Mouse (Mus musculus): ENCODE data around the gene Higd1c. TPM values are rescaled to one million over a fixed set of nuclear protein-coding genes. Genes with fewer than 3 reads are reported as not detected.

Higd1c gene
- not detected in 2 replicates for polyA plus RNA-seq (2012; rRNA removed)

DNA sequence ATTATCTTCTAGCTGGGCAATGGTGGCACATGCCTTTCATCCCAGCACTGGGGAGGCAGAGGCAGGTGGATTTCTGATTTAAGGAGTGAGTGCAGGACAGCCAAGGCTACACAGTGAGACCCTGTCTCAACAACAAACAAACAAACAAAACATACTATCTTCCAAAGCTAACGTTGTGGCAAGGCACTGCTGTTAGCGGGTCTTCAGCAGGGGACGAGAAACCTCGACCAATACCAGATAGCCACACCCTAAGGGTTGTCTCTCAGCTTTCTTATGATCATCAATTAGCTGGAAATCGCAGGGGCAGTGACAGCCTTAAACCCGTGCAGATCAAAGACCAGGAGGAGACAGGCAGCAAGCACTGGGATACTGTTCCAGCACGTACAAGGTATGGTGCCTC lies at the start of gene Higd1c:
TSS of gene Higd1c (plus strand) at position 301 of the 400 bp plus-strand sequence.

DNA sequence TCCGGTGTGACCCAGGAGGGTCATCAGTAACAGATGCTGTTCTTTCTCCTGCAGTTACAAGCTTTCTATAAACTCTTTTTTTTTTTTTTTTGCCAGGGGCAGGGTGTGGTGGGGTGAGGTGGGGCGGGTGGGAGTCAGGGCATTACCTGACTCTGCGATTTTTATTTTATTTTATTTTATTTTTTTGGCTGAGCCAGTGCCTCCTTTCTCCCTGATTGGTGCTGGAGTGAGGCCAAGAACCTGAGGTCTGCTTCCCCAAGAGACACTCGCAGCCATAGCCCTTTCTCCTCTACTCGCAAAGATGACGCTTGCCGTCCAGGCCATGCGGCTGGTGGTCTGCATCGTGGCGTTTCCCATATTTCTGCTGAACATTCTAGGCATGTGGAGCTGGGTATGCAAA lies 29.7 kb upstream of the Higd1c start, which contains the start of gene Mettl7a3:
TSS of gene Mettl7a3 (plus strand) at position 301 of the 400 bp plus-strand sequence.

DNA sequence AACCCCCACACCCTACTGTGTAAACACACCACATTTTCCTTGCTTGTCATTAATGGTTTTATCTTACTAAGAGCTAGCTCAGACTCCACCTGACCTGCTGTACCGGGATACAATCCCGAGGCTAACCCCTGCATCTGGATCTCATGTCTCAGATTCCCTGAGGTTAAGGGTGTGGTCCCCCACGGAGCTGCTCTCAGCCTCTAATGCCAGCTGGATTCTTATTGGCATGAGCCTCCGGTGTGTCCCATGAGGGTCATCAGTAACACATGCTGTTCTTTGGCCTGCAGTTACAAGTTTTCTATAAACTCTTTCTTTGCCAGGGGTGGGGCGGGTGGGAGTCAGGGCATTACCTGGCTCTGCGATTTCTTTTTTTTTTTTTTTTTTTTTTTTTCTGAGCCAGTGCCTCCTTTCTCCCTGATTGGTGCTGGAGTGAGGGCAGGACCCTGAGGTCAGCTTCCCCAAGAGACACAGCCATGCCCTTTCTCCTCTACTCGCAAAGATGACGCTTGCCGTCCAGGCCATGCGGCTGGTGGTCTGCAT lies 11.6 kb upstream of the Higd1c start, which contains the start of the genes Methig1 and Mettl7a2:
TSS of gene Methig1 (plus strand) at position 439 of the 540 bp plus-strand sequence.
TSS of gene Mettl7a2 (plus strand) at position 490 of the 540 bp plus-strand sequence.

DNA sequence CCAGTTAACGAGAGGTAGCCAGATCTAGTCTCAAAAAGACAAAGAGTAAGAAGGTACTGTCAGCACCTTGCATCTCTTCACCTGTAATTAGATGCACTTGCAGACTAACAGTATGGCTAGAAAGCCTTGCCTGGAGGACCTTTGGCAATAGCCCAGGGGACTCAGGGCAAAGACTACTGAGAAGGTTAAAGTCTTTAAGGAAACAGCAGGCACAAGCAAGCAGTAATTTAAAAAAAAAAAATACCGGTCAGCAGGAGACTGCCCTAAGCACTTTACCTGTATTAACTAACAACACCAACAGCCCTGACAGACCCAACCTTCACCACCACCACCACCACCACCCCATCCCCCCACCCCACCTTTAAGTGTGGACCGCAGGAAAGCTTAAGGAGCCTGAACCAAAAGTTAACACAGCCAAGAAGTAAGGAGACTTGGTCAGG lies 57.4 kb downstream of the Higd1c start, which contains the start of gene Gm5475:
TSS of gene Gm5475 (plus strand) at position 390 of the 440 bp plus-strand sequence.

DNA sequence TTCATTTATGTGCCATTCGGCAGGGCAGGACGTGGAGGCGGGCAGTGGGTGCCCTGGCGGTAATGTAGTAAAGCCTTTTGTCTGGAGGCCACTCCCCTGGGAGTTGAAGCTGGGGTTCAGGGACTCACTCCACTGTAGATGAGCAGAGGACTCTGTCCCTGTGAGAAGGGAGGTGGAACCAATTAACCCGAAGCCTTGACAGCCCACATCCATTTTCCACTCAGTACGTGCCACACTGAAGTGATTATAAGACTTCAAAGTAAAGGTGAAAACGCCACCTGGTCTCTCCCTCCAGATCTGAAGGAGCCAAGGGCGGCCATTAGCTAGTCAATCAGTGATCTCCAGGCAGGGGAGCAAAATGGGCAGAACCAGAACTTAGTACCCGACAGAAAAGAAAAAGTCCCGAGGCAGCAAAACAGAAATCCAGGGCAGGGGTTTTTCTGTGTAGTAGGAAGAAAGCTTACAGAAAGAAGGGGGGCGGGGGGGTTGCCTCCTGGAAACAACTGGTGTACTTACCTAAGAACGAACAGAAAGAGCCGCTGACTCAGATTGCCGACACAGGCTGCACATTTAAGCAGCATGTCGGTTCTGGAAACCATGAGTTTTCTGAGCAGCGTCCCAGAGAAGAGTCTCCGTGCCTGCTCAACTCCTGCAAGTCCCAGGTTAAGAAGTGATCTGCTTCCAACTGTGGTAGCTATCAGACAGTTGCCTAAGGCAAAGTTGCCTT lies 60.2 kb downstream of the Higd1c start, which contains the start of gene Slc11a2:
TSS of gene Slc11a2 (minus strand) at position 677 of the 727 bp plus-strand sequence.

Other genes with a start within 250 kb of the Higd1c start
- 33.6 and 37.1 TPM in 2 replicates for gene Atf1, start 136.7 kb upstream of the Higd1c start, polyA plus RNA-seq (2012; rRNA removed)
- gene Tmprss12, start 83.7 kb upstream of the Higd1c start, polyA plus RNA-seq (2012; rRNA removed), result 0.21 and 0.23 TPM in 2 replicates
- 83.1 and 83.6 TPM in 2 replicates for gene Mettl7a1, start 60.4 kb upstream of the Higd1c start, polyA plus RNA-seq (2012; rRNA removed)
- gene Mettl7a3, start 29.6 kb upstream of the Higd1c start, polyA plus RNA-seq (2012; rRNA removed), result 2.6 and 3.4 TPM in 2 replicates
- 1.4 and 2.2 TPM in 2 replicates for gene Methig1, start 11.4 kb upstream of the Higd1c start, polyA plus RNA-seq (2012; rRNA removed)
- 9.7 and 18.0 TPM in 2 replicates for gene Mettl7a2, start 11.3 kb upstream of the Higd1c start, polyA plus RNA-seq (2012; rRNA removed)
- 0.07 TPM in 1 of 2 replicates, not detected in the other for gene Gm5475, start 57.6 kb downstream of the Higd1c start, polyA plus RNA-seq (2012; rRNA removed)
- 33.4 and 40.0 TPM in 2 replicates for gene Slc11a2, start 60.5 kb downstream of the Higd1c start, polyA plus RNA-seq (2012; rRNA removed)
- gene Letmd1, start 104.5 kb downstream of the Higd1c start, polyA plus RNA-seq (2012; rRNA removed), result 41.4 and 44.8 TPM in 2 replicates
- 2.1 and 2.4 TPM in 2 replicates for gene Csrnp2, start 130.9 kb downstream of the Higd1c start, polyA plus RNA-seq (2012; rRNA removed)
- gene Tfcp2, start 187.5 kb downstream of the Higd1c start, polyA plus RNA-seq (2012; rRNA removed), result 4.6 and 8.1 TPM in 2 replicates
- 11.7 and 16.0 TPM in 2 replicates for gene Pou6f1, start 235.4 kb downstream of the Higd1c start, polyA plus RNA-seq (2012; rRNA removed)